Mouse (Mus musculus): ENCODE measurements at regions not wholly inside any gene's neighbourhood (a gene's known extent, or its start where the extent isn't known, plus 50 kb on each side); places are given as distances from the start of the nearest gene placed in this dataset.

DNA sequence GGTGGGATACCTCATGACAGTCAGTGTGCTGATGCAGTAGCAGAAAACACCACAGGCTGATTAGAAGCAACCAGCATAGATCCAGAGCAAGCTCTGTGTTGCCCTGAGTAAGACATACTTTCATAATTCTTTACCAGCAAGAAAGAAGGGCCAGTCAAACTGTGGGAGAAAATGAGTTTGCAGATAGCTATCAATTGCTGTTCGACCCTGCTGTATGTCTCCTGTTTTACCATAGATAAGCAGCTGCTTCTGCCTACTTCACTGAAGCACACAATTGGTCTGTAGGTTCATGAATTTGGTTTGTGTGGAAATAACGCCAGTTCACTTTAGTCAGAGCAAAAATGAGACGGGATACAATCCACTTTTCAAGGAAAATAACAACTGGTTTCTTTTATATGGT is 373.4 kb upstream of the Pbx1 start:
- no peak for DNase-seq

DNA sequence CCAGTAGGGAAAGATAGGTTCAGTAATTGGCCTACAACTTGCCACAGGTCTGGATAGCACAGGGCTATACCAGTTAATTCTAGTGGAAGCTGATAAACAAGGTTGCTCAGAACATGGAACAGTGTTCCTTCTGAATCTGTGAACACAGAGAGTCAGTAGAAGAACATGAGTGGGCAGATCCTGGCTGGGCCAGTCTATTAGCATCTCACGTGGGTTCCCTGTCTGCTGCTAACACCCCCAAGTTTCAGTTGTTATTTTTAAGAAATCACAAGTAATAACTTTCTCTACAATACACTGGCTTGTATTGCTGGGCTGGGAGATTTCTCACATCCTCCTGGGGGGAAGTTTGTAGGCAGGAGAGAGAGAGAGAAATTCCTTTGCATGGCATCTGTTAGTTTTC is 369.0 kb upstream of the Pbx1 start:
- no peak for DNase-seq

DNA sequence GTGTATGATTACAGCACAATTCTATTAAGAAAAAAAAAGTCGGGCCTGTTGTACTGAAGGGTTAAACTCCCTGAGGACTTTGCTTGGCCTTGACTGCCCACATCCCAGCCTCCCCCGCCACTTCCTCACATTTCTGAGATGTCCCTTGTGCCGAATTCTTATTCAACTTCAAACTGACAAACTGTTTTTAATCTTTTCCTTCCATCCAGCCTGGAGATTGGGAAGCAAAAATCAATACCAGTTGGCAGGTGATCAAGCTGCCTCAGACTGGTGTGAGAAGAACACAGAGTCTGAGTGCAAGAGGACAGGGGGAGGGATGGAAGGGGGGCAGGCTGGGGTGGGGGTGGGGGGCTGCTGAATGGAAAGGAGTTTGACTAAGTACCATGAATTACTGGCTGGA is 354.7 kb upstream of the Pbx1 start:
- no peak for DNase-seq

- no peak for DNase-seq
Measured at GRCm38 (mm10) chr1:168783851-168784250, 351.8 kb upstream of the Pbx1 start.

DNA sequence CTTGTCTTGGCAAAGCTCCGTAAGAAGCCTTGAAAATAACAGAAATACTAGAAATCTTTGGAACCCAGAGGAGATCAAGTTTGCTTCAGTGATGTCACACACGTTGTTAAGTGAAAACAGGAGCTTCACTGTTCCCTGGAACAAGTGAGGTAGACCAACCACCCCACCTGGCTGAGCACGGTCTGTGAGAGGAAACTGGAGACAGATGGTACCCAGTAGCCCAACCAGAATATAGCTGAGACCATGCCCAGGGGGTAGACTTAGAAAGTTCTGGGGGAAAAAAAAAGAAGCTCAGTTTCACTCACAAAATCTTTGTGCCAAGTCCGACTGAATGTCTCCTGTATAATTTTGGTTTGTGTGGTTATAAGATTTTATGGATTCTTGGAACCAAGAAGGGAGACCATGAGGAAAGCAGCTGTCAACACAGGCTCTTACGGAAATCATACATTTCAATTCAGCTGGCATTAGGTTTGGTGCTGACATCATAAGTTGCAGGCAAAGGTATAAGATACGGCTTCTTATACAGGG is 332.4 kb upstream of the Pbx1 start:
- DNase-seq = no peak

- DNase-seq = no peak
Measured at GRCm38 (mm10) chr1:168761095-168761494, 329.0 kb upstream of the Pbx1 start.

DNA sequence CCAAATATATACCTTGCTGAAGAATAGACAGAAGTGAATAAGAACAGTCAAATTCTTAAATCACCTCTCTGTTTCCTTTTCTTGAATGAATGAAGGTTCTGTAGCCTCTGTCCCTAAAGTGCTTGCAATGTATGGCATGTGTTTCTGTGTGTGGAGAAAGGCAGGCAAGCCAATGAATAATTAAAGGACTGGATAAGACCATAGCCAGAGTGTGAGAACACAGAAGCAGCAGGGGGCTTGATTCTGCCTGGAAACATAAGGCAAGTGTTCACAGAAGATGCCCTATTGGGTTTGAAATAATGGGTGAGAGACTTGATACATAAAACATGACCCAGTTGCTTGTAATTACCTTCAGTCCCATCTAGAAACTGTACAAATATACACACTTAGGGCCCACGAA is 328.2 kb upstream of the Pbx1 start:
- DNase-seq = no peak

DNA sequence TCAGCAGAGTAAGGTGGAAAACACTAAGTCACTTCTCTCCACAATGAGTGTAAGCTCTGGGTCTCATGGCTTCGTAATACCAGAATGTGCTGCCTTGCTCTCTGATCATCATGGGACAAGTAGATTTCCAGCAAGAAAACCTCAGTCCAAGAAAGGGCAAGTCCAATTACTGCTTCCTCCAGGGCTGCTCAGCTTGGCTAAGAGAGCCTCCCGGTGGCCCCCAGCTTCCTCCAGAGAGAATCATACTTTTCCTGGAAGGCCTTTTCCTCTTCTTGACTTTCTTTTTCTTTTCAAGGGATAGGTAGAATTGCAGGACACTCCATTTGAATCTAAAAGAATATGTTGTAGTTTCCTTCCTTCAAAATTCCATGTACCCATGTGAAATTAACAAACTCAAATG is 326.8 kb upstream of the Pbx1 start:
- no peak for DNase-seq

DNA sequence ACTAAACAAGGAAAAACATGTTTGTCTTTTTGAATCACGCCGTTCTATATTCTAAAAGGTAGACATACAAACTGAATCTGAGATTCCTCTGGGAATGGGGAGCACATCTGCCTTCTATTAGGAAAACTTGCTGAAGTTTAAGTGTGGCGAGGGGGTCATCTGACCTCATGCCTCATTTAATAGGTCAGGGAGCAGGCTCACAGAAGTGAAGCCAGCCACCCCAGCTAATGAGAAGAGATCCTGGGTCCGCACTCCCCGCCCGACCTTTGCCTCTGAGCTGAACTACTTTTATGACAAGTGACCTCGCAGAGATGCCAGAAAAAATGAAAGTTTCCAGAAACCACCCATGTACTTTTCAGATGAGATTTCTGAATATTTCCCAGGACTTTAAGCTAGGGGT is 322.1 kb upstream of the Pbx1 start:
- DNase-seq = no peak

DNA sequence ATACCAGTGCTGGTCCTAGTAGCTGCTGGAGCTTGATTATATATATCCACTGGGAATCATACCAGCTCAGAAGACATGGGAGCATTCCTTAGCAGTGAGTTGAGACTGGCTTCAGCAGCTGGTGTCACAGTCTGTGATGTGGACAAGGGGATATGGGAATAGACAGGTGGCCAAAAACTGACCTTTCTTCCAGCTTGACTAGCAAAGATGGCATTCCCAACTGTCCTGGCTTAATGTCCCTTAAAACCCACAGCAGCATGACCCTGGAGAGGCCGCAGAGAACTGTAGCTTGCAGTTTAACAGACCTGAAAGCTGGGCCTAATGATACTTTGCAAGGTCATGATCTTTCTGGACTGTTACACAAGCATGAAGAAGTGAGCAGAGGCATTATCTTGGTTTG is 311.4 kb upstream of the Pbx1 start:
- no peak for DNase-seq

GRCm38 (mm10) chr1:168738005-168738404 is 305.9 kb upstream of the Pbx1 start:
- DNase-seq = no peak

- DNase-seq = no peak
Measured at GRCm38 (mm10) chr1:168737277-168737863, 305.3 kb upstream of the Pbx1 start.

- DNase-seq = no peak
Measured at GRCm38 (mm10) chr1:168733066-168733465, 301.0 kb upstream of the Pbx1 start.

GRCm38 (mm10) chr1:168709836-168710235 is 277.8 kb upstream of the Pbx1 start:
- no peak for DNase-seq

DNA sequence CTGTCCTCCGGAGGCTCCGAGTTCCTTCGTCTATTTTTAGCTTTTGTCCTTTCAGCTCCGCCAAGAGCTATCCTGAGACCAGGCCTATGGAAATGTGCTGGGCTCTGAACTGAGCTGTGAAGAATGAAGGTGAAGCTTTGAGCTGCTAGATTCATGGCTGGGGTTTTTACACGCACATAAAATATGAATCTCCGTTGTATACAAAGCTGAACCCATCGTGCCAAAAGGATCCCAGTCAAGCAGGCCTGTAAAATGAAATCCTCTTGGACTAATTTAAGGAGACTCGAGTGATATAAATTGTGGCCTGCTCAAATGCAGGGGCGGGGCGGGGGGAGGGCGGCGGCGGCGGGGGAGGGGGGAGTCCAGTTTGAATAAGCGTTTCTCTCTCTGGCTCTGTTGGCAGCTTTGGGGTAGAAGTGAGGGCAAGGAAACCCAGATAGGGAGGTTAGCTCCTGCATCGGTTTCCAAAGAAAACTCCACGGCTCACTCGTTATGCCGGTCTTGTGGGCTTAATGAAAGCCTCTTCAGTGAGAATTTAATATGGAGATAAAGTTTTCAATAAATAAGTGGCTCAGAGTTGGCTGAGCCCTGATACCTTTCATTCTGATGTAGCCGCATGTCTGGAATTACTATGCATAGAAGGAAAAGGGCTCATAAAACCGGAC is 277.1 kb upstream of the Pbx1 start:
- DNase-seq = no peak

- DNase-seq = no peak
Measured at GRCm38 (mm10) chr1:168708161-168708865, 276.2 kb upstream of the Pbx1 start.

GRCm38 (mm10) chr1:168697386-168697785 is 265.3 kb upstream of the Pbx1 start:
- DNase-seq = no peak

DNA sequence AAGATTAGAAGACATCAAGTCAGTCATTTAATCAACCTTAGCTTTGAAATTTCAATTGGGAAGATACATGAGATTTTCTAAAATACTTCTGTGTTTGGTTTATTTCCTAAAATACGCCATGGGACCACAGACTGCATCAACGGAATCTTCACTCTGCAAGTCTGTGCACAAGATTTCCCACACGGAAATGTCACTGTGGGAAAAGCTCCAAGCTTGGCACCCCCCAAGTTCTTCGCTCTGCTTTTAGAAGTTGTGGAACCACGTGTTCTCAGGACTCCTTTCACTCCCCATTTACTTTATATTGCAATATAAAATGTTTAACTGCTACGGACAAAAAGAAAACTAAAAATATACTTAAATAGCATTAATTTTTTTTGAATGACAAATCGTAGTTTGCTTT is 254.8 kb upstream of the Pbx1 start:
- DNase-seq = no peak

DNA sequence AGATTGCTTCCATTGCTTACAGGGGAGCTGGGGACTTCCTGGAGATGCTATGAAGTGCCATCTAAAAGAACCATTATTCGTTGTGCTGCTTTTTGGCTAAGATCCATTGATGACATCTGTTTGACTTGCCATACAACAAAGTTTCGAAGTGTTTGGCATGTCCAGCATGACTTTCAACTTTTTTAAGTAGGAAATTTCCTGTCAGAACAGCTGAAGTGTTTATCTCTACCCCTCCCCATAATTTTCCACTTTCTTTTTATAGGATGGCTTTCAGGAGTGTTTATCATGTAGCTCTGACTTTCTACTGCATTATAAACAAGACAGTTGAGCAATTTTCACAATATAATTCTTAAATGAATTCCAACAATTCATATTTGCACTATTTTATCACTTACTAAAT is 253.1 kb upstream of the Pbx1 start:
- no peak for DNase-seq

- DNase-seq = no peak
Measured at GRCm38 (mm10) chr1:168681685-168682491, 249.8 kb upstream of the Pbx1 start.

- no peak for DNase-seq
Measured at GRCm38 (mm10) chr1:168680674-168681073, 248.6 kb upstream of the Pbx1 start.

DNA sequence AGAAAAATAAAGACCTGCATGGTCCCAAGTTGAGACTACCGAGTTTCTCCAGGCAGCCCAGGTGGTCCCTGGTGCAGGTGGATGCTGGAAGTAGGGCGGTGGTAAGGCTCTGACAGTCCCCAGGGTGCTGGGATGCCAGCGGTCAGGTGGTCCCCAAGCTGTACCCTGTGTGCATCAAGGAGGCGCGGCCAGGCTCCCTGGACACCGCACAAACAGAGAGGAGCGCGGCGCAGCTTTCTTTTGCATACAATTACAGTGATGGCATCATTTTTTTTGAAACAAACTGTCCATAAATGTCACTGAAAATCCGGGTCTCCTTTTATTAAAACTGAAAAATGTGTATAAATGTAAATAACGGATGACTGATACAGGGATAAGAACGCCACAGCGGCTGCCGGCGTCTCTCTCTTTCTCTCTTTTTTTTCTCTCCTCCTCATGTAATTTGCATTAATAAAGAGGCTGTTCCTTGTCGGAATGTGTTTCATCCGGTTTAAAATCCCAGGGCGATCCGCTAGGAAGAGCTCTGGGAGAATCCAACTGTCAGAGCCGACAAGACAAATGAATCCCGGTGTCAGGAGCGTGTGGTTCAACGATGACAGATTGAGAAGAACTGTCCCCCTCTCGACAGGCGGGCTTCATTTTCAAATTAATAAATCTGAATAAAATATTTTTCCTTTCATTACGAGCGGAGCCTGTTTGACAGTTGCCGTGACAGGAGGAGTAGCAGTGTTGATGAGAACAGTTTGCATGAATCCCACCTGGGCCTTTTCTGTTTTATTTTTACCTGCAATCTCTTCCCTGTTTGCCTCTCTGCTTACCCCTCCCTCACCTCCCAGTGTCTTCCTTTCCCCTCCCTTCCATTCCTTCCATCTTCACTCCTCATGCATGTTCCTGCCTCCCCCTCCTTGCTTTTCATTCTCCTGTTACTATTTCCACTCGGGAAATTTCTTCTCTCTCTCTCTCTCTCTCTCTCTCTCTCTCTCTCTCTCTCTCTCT is 244.6 kb upstream of the Pbx1 start:
- DNase-seq = no peak
